ENCODE assay signal across 10 mouse cellular contexts in genomic region chr11:63136205-63136604, GRCm38 (mm10). TPM values are rescaled to one million over a fixed set of nuclear protein-coding genes. Genes with fewer than 3 reads are reported as not detected.
DNase-seq lines count a peak whose midpoint lies in the region; ATAC-seq and TF ChIP-seq lines count a peak whose summit lies in the region.
"Had no signal": no experiment of that assay in that cellular context is flagged by ENCODE, and none has a peak within 500 bp of the region (broad histone marks: within the 10 kb centered on the region; RNA-seq: fewer than 3 reads in every experiment).

No protein-coding gene starts in this region.

- H3K27ac ChIP-seq in heart, embryonic 10.5 days = no peak overlapping the region
- H3K27ac ChIP-seq in heart, embryonic 14.5 days (replicated peaks in 1 of 2; ENCODE audit: control insufficient read depth in 1 of 2, insufficient read depth in 1 of 2, low read depth in 2 of 2, low read length in 2 of 2) = peak overlapping the region; percentile 58 to 74; a peak in 3 of 4 replicates
- H3K27ac ChIP-seq in midbrain, postnatal 0 days (ENCODE audit: low read depth, low read length) = no peak overlapping the region

- peak; percentile 99 for DNase-seq in heart, adult 11 months
- no peak for DNase-seq in heart, embryonic 10.5 days (ENCODE audit: low spot score)
- DNase-seq in adrenal gland, adult 2 months = peak; percentile 81
- DNase-seq in layer of hippocampus, adult 9-11 months = peak; percentile 67
- no peak for DNase-seq in midbrain, postnatal 0 days (ENCODE audit: low spot score)
- DNase-seq in c-Kit-positive CD71-positive TER-119-positive erythroid progenitor cells, embryonic 14.5 days (ENCODE audit: low spot score) = no peak

- peak overlapping the region; percentile 32; the same call in 1 of the 2 replicates for H3K4me2 ChIP-seq in heart, embryonic 14.5 days (ENCODE audit: low read length)
- no peak overlapping the region for H3K4me2 ChIP-seq in midbrain, postnatal 0 days (ENCODE audit: low read depth, low read length, poor library complexity, severe bottlenecking)

- no peaks in the 10 kb centered on the region for H3K9me3 ChIP-seq in heart, embryonic 10.5 days
- no peaks in the 10 kb centered on the region for H3K9me3 ChIP-seq in heart, embryonic 14.5 days (ENCODE audit: control insufficient read depth, low read length)
- H3K9me3 ChIP-seq in midbrain, postnatal 0 days (ENCODE audit: low read length) = no peaks in the 10 kb centered on the region

- 50% methylated on average over 6 of the region's 6 CpGs for WGBS in heart, embryonic 10.5 days
- WGBS in heart, embryonic 14.5 days = 42% methylated on average over 6 of the region's 6 CpGs
- WGBS in midbrain, postnatal 0 days = 69% methylated on average over 6 of the region's 6 CpGs

- H3K4me3 ChIP-seq in heart, embryonic 10.5 days = no peak overlapping the region
- no peak overlapping the region for H3K4me3 ChIP-seq in heart, embryonic 14.5 days (ENCODE audit: control insufficient read depth in 1 of 2, insufficient read depth in 1 of 2, low read depth in 1 of 2, low read length in 2 of 2)
- no peak overlapping the region for H3K4me3 ChIP-seq in midbrain, postnatal 0 days (ENCODE audit: low read depth, low read length)

- peaks cover 23% of the 10 kb centered on the region; the same call in 1 of the 2 replicates for H3K27me3 ChIP-seq in heart, embryonic 10.5 days (ENCODE audit: insufficient read depth, poor library complexity, severe bottlenecking)
- no peaks in the 10 kb centered on the region for H3K27me3 ChIP-seq in heart, embryonic 14.5 days (ENCODE audit: control insufficient read depth, insufficient read depth, low read length)
- peaks cover 19% of the 10 kb centered on the region for H3K27me3 ChIP-seq in midbrain, postnatal 0 days (ENCODE audit: insufficient read depth, low read length)

- peaks cover 39% of the 10 kb centered on the region for H3K36me3 ChIP-seq in heart, embryonic 10.5 days
- peaks cover 51% of the 10 kb centered on the region for H3K36me3 ChIP-seq in heart, embryonic 14.5 days (ENCODE audit: control insufficient read depth, insufficient read depth, low read length)
- no peaks in the 10 kb centered on the region for H3K36me3 ChIP-seq in midbrain, postnatal 0 days (ENCODE audit: insufficient read depth, low read length)

- peaks cover 57% of the 10 kb centered on the region for H3K4me1 ChIP-seq in heart, embryonic 10.5 days
- H3K4me1 ChIP-seq in heart, embryonic 14.5 days (ENCODE audit: control insufficient read depth in 2 of 2, insufficient read depth in 2 of 2, low read length in 2 of 2) = peaks cover 10 to 22% of the 10 kb centered on the region in 2 experiments
- H3K4me1 ChIP-seq in midbrain, postnatal 0 days (ENCODE audit: insufficient read depth, low read length) = peaks cover 12% of the 10 kb centered on the region; the same call in 1 of the 2 replicates

- H3K9ac ChIP-seq in heart, embryonic 14.5 days (ENCODE audit: low read length) = peak overlapping the region; percentile 54
- H3K9ac ChIP-seq in midbrain, postnatal 0 days (replicated peaks; ENCODE audit: low read length, poor library complexity, severe bottlenecking) = no peak overlapping the region

- no peak for TF ChIP-seq CTCF in midbrain, postnatal 0 days (IDR thresholded peaks at IDR 0.05)

- ATAC-seq in heart, embryonic 14.5 days (ENCODE audit: insufficient number of reproducible peaks, insufficient read depth, low FRiP score, low read depth) = no peak
- ATAC-seq in midbrain, postnatal 0 days (ENCODE audit: low FRiP score) = no peak
- ATAC-seq in monocyte, adult 5-6 weeks (replicated peaks; ENCODE audit: insufficient number of reproducible peaks, low FRiP score, low TSS enrichment, poor library complexity, severe bottlenecking) = no peak

RNA-seq across cellular contexts. Expression of gene Pmp22, which starts 7.4 kb away (rescaled TPM):
- 98.2 and 147 TPM in 2 replicates for polyA plus RNA-seq in heart, embryonic 10.5 days (2016; fragmentation: Nextera tagmentation; extraction: Ambion mirVana)
- 100 to 1,000 TPM; 102 to 190 TPM for total RNA-seq in adrenal gland, adult 2 months (2021)
- polyA plus RNA-seq in adrenal gland, adult 2 months (2012; rRNA removed) = 125 and 184 TPM in 2 replicates
- 88.7 and 95.6 TPM in 2 replicates for polyA plus RNA-seq in heart, embryonic 14.5 days (2014; fragmentation: Nextera tagmentation; extraction: Ambion mirVana)
- total RNA-seq in midbrain, postnatal 0 days (2014; rRNA removed) = 39.1 and 40.1 TPM in 2 replicates
- polyA plus RNA-seq in midbrain, postnatal 0 days (2015; fragmentation: Nextera tagmentation; extraction: Ambion mirVana) = 29.8 and 31.6 TPM in 2 replicates
- not detected in 3 replicates for total RNA-seq in monocyte, adult 5-6 weeks (2017)
- total RNA-seq: CH12.LX; common myeloid progenitor, adult 5-6 weeks had no signal

Comparison
In these comparisons a context has a peak if more than half of its experiments do, and no peak if none do; other contexts are left out.
1. DNase-seq: peak in heart, adult 11 months (single experiment), adrenal gland, adult 2 months (single experiment) and layer of hippocampus, adult 9-11 months (single experiment); none in heart, embryonic 10.5 days (single experiment), midbrain, postnatal 0 days (single experiment) and c-Kit-positive CD71-positive TER-119-positive erythroid progenitor cells, embryonic 14.5 days (single experiment).
2. H3K27ac ChIP-seq: peak in heart, embryonic 14.5 days (2 of 2); none in heart, embryonic 10.5 days (single experiment) and midbrain, postnatal 0 days (single experiment).